Mouse (Mus musculus): ENCODE data around the gene Gm16253. TPM values are rescaled to one million over a fixed set of nuclear protein-coding genes. Genes with fewer than 3 reads are reported as not detected.

Gm16253 gene
- polyA plus RNA-seq, 1 experiment from 2014 or later = 1.3 TPM

GRCm38 (mm10) chr3:96577566-96577965, 782 bp downstream of the Gm16253 start:
- H3K4me2 ChIP-seq = peak overlapping the region; percentile 52
- no peak overlapping the region for H3K9ac ChIP-seq
- ATAC-seq (ENCODE audit: borderline replicate concordance, extremely low read depth, low FRiP score, low TSS enrichment) = no peak
- peak overlapping the region; percentile 96 for H3K27ac ChIP-seq
- no peaks in the 10 kb centered on the region for H3K27me3 ChIP-seq
- no peak overlapping the region for H3K4me3 ChIP-seq
- 63% methylated on average over 4 of the region's 4 CpGs for WGBS
- H3K4me1 ChIP-seq = peaks cover 33% of the 10 kb centered on the region
- no peaks in the 10 kb centered on the region for H3K36me3 ChIP-seq
- H3K9me3 ChIP-seq = no peaks in the 10 kb centered on the region

- Histone ChIP-seq H3K27me3 (no peaks in the 10 kb centered on the region), H3K4me3 (no peak overlapping the region), H3K9ac (no peak overlapping the region), H3K4me2 (no peak overlapping the region), H3K4me1 (peaks cover 33% of the 10 kb centered on the region), H3K9me3 (no peaks in the 10 kb centered on the region), H3K36me3 (no peaks in the 10 kb centered on the region), H3K27ac (no peak overlapping the region)
- WGBS = 77% methylated on average over 12 of the region's 12 CpGs
- no peak for ATAC-seq (ENCODE audit: borderline replicate concordance, extremely low read depth, low FRiP score, low TSS enrichment)
Observed at GRCm38 (mm10) chr3:96578561-96579238, 1.9 kb downstream of the Gm16253 start.

- H3K27me3 ChIP-seq = no peaks in the 10 kb centered on the region
- H3K4me1 ChIP-seq = peaks cover 30% of the 10 kb centered on the region
- no peak overlapping the region for H3K27ac ChIP-seq
- ATAC-seq (ENCODE audit: borderline replicate concordance, extremely low read depth, low FRiP score, low TSS enrichment) = no peak
- no peaks in the 10 kb centered on the region for H3K9me3 ChIP-seq
- WGBS = 64% methylated on average over 4 of the region's 4 CpGs
- H3K9ac ChIP-seq = no peak overlapping the region
- H3K36me3 ChIP-seq = no peaks in the 10 kb centered on the region
- no peak overlapping the region for H3K4me3 ChIP-seq
- H3K4me2 ChIP-seq = no peak overlapping the region
Observed at GRCm38 (mm10) chr3:96579239-96579750, 2.5 kb downstream of the Gm16253 start.

- no peak overlapping the region for H3K4me3 ChIP-seq
- no peak overlapping the region for H3K27ac ChIP-seq
- ATAC-seq (ENCODE audit: borderline replicate concordance, extremely low read depth, low FRiP score, low TSS enrichment) = peak; percentile 59; the same call in 1 of the 2 replicates
- no peak overlapping the region for H3K9ac ChIP-seq
- peaks cover 30% of the 10 kb centered on the region for H3K4me1 ChIP-seq
- WGBS = 10% methylated on average over 16 of the region's 16 CpGs
- H3K4me2 ChIP-seq = peak overlapping the region; percentile 46
- no peaks in the 10 kb centered on the region for H3K9me3 ChIP-seq
- H3K36me3 ChIP-seq = no peaks in the 10 kb centered on the region
- no peaks in the 10 kb centered on the region for H3K27me3 ChIP-seq
Observed at GRCm38 (mm10) chr3:96579885-96580454, 3.2 kb downstream of the Gm16253 start.

GRCm38 (mm10) chr3:96581141-96581540, 4.4 kb downstream of the Gm16253 start:
- peaks cover 21% of the 10 kb centered on the region for H3K4me1 ChIP-seq
- H3K36me3 ChIP-seq = no peaks in the 10 kb centered on the region
- no peak for ATAC-seq (ENCODE audit: borderline replicate concordance, extremely low read depth, low FRiP score, low TSS enrichment)
- H3K27ac ChIP-seq = no peak overlapping the region
- no peak overlapping the region for H3K9ac ChIP-seq
- H3K27me3 ChIP-seq = no peaks in the 10 kb centered on the region
- no peak overlapping the region for H3K4me2 ChIP-seq
- H3K4me3 ChIP-seq = no peak overlapping the region
- 53% methylated on average over 6 of the region's 6 CpGs for WGBS
- no peaks in the 10 kb centered on the region for H3K9me3 ChIP-seq

- H3K9ac ChIP-seq = no peak overlapping the region
- H3K36me3 ChIP-seq = no peaks in the 10 kb centered on the region
- no peaks in the 10 kb centered on the region for H3K9me3 ChIP-seq
- no peak for ATAC-seq (ENCODE audit: borderline replicate concordance, extremely low read depth, low FRiP score, low TSS enrichment)
- no peaks in the 10 kb centered on the region for H3K27me3 ChIP-seq
- no peak overlapping the region for H3K4me3 ChIP-seq
- no peak overlapping the region for H3K4me2 ChIP-seq
- 78% methylated on average over 16 of the region's 16 CpGs for WGBS
- H3K27ac ChIP-seq = no peak overlapping the region
- peaks cover 13% of the 10 kb centered on the region for H3K4me1 ChIP-seq
Observed at GRCm38 (mm10) chr3:96581771-96582515, 5.2 kb downstream of the Gm16253 start.

GRCm38 (mm10) chr3:96583386-96583785, 6.6 kb downstream of the Gm16253 start:
- Histone ChIP-seq H3K27ac (no peak overlapping the region), H3K36me3 (no peaks in the 10 kb centered on the region), H3K9me3 (no peaks in the 10 kb centered on the region), H3K9ac (no peak overlapping the region), H3K27me3 (no peaks in the 10 kb centered on the region), H3K4me2 (no peak overlapping the region), H3K4me1 (peaks cover 4% of the 10 kb centered on the region; the same call in 1 of the 2 replicates), H3K4me3 (no peak overlapping the region)
- ATAC-seq (ENCODE audit: borderline replicate concordance, extremely low read depth, low FRiP score, low TSS enrichment) = no peak
- WGBS = 90% methylated on average over 5 of the region's 5 CpGs

GRCm38 (mm10) chr3:96590657-96591056, 13.9 kb downstream of the Gm16253 start:
- Histone ChIP-seq H3K4me1 (peaks cover 15% of the 10 kb centered on the region), H3K4me3 (no peak overlapping the region), H3K27me3 (peaks cover 9% of the 10 kb centered on the region), H3K36me3 (no peaks in the 10 kb centered on the region), H3K4me2 (no peak overlapping the region), H3K9me3 (no peaks in the 10 kb centered on the region), H3K27ac (no peak overlapping the region), H3K9ac (no peak overlapping the region)
- 79% methylated on average over 4 of the region's 4 CpGs for WGBS
- ATAC-seq (ENCODE audit: borderline replicate concordance, extremely low read depth, low FRiP score, low TSS enrichment) = no peak

- peak overlapping the region; percentile 70 for H3K4me3 ChIP-seq
- WGBS = 0% methylated on average over 10 of the region's 10 CpGs
- peak overlapping the region; percentile 71 for H3K9ac ChIP-seq
- no peaks in the 10 kb centered on the region for H3K36me3 ChIP-seq
- peaks cover 34% of the 10 kb centered on the region for H3K27me3 ChIP-seq
- peak overlapping the region; percentile 83; the same call in 1 of the 2 replicates for H3K27ac ChIP-seq
- peak overlapping the region; percentile 66 for H3K4me2 ChIP-seq
- peaks cover 40% of the 10 kb centered on the region for H3K4me1 ChIP-seq
- no peak for ATAC-seq (ENCODE audit: borderline replicate concordance, extremely low read depth, low FRiP score, low TSS enrichment)
- no peaks in the 10 kb centered on the region for H3K9me3 ChIP-seq
Observed at GRCm38 (mm10) chr3:96593374-96593773, 16.6 kb downstream of the Gm16253 start.

- H3K27ac ChIP-seq = peak within 1 kb of the TSS; percentile 83
- under 1% methylated on average over 38 of the region's 38 CpGs for WGBS
- peak within 1 kb of the TSS; percentile 66 for H3K4me2 ChIP-seq
- peaks cover 40% of the 10 kb centered on the region for H3K4me1 ChIP-seq
- H3K27me3 ChIP-seq = peaks cover 39% of the 10 kb centered on the region
- no peaks in the 10 kb centered on the region for H3K9me3 ChIP-seq
- no peaks in the 10 kb centered on the region for H3K36me3 ChIP-seq
- ATAC-seq (ENCODE audit: borderline replicate concordance, extremely low read depth, low FRiP score, low TSS enrichment) = peak; percentile 89
- peak within 1 kb of the TSS; percentile 70 for H3K4me3 ChIP-seq
- peak within 1 kb of the TSS; percentile 71 for H3K9ac ChIP-seq
Observed at GRCm38 (mm10) chr3:96593790-96594560, 17.2 kb downstream of the Gm16253 start, which contains the start of gene Polr3gl. Polr3gl (minus strand) TSS chr3:96594181.

- ATAC-seq (ENCODE audit: borderline replicate concordance, extremely low read depth, low FRiP score, low TSS enrichment) = no peak
- 76% methylated on average over 5 of the region's 5 CpGs for WGBS
Observed at GRCm38 (mm10) chr3:96594851-96595250, 18.1 kb downstream of the Gm16253 start.

More at GRCm38 (mm10) chr3:96594851-96595250, 18.1 kb downstream of the Gm16253 start:
- Histone ChIP-seq H3K36me3 (no peaks in the 10 kb centered on the region), H3K9me3 (no peaks in the 10 kb centered on the region), H3K4me3 (no peak overlapping the region), H3K4me1 (peaks cover 40% of the 10 kb centered on the region), H3K9ac (no peak overlapping the region), H3K27me3 (peaks cover 44% of the 10 kb centered on the region), H3K27ac (no peak overlapping the region), H3K4me2 (no peak overlapping the region)
